Mouse (Mus musculus) embryo, embryonic 10 days (tissue): ENCODE measurements around the gene Aifm2.
A peak's percentile ranks its signal among the peaks of the same experiment; 100 is the strongest.

Experiments used
- DNase-seq: peaks from one replicate; pipeline ENCODE4 v3.0.0-alpha.2; 2015; ENCODE audit warnings: low spot score

Gene Aifm2

GRCm38 (mm10) chr10:61714771-61715461 is at the start of gene Aifm2:
Gene Aifm2, plus strand, starts transcription at chr10:61715263.
- DNase-seq = peak; percentile 83

GRCm38 (mm10) chr10:61665651-61666050 is 49.4 kb upstream of the Aifm2 start:
- no peak for DNase-seq

- DNase-seq = no peak
Measured at GRCm38 (mm10) chr10:61669289-61669688, 45.8 kb upstream of the Aifm2 start.

- no peak for DNase-seq
Measured at GRCm38 (mm10) chr10:61669896-61670295, 45.2 kb upstream of the Aifm2 start.

GRCm38 (mm10) chr10:61670758-61671157 is 44.3 kb upstream of the Aifm2 start:
- no peak for DNase-seq

GRCm38 (mm10) chr10:61675935-61676334 is 39.1 kb upstream of the Aifm2 start:
- DNase-seq = no peak

GRCm38 (mm10) chr10:61679545-61679944 is 35.5 kb upstream of the Aifm2 start:
- DNase-seq = no peak

GRCm38 (mm10) chr10:61680015-61680913 is 34.8 kb upstream of the Aifm2 start, which contains the start of gene Sar1a:
Gene Sar1a, plus strand, starts transcription at chr10:61680299.
- peak; percentile 99 for DNase-seq

- DNase-seq = no peak
Measured at GRCm38 (mm10) chr10:61689405-61689804, 25.7 kb upstream of the Aifm2 start.

- DNase-seq = no peak
Measured at GRCm38 (mm10) chr10:61693563-61693962, 21.5 kb upstream of the Aifm2 start.

GRCm38 (mm10) chr10:61694870-61695670 is 20.0 kb upstream of the Aifm2 start, which contains the start of gene Tysnd1:
Gene Tysnd1, plus strand, starts transcription at chr10:61695514.
- DNase-seq = peak; percentile 99

GRCm38 (mm10) chr10:61695703-61696559 is 19.1 kb upstream of the Aifm2 start:
- DNase-seq = peak; percentile 36

- no peak for DNase-seq
Measured at GRCm38 (mm10) chr10:61696560-61696823, 18.6 kb upstream of the Aifm2 start.

GRCm38 (mm10) chr10:61697028-61697427 is 18.0 kb upstream of the Aifm2 start:
- DNase-seq = no peak

- DNase-seq = no peak
Measured at GRCm38 (mm10) chr10:61704663-61705062, 10.4 kb upstream of the Aifm2 start.

- no peak for DNase-seq
Measured at GRCm38 (mm10) chr10:61706412-61707375, 8.4 kb upstream of the Aifm2 start.

- no peak for DNase-seq
Measured at GRCm38 (mm10) chr10:61713601-61714000, 1.5 kb upstream of the Aifm2 start.

GRCm38 (mm10) chr10:61714146-61714545 is 917 bp upstream of the Aifm2 start:
- DNase-seq = no peak

GRCm38 (mm10) chr10:61715462-61715837 is 387 bp downstream of the Aifm2 start:
- DNase-seq = no peak
